10 mouse cellular contexts compared by ENCODE assay signal in the genomic region with DNA sequence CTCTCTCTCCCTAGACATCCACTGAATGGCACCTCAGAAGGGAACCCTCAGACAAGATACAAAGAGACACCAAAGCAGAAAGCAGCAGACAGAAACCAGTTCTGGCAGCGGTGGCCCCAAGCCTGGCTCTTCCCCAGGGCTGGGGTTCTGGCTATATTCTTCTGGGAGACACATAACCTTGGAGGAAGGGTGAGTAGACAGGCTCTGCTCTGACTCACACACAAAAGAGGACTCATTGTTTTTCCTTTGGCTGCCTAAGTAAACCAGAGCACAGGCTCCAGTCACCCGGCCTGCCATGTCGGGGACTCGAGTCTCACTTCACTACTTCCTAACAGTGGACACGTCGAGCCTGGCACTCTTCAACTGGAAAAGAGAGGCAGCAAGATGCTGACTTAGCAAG. TPM values are rescaled to one million over a fixed set of nuclear protein-coding genes. Genes with fewer than 3 reads are reported as not detected.
A peak's percentile ranks its signal among the peaks of the same experiment; 100 is the strongest.
DNase-seq lines count a peak whose midpoint lies in the region; ATAC-seq lines count a peak whose summit lies in the region.
"Had no signal": no experiment of that assay in that cellular context is flagged by ENCODE, and none has a peak within 500 bp of the region (broad histone marks: within the 10 kb centered on the region; RNA-seq: fewer than 3 reads in every experiment).

No protein-coding gene starts in this region.

- H3K9me3 ChIP-seq in lung, embryonic 15.5 days: no peaks in the 10 kb centered on the region
- H3K9me3 ChIP-seq in hindbrain, embryonic 16.5 days (ENCODE audit: control insufficient read depth, low read length): no peaks in the 10 kb centered on the region
- H3K9me3 ChIP-seq: limb, embryonic 12.5 days; neural tube, embryonic 12.5 days had no signal

- H3K27ac ChIP-seq in lung, embryonic 15.5 days: peak overlapping the region; percentile 69
- peak overlapping the region; percentile 8; the same call in 1 of the 2 replicates for H3K27ac ChIP-seq in hindbrain, embryonic 16.5 days (ENCODE audit: low read depth, low read length)
- H3K27ac ChIP-seq: limb, embryonic 12.5 days; neural tube, embryonic 12.5 days had no signal

- ATAC-seq in lung, embryonic 15.5 days (ENCODE audit: borderline replicate concordance, extremely low read depth, low FRiP score, low TSS enrichment): no peak
- no peak for ATAC-seq in hindbrain, embryonic 16.5 days

- H3K4me3 ChIP-seq in lung, embryonic 15.5 days: no peak overlapping the region
- no peak overlapping the region for H3K4me3 ChIP-seq in hindbrain, embryonic 16.5 days (ENCODE audit: low read length)
- H3K4me3 ChIP-seq: limb, embryonic 12.5 days; neural tube, embryonic 12.5 days had no signal

- 29% methylated on average over 6 of the region's 6 CpGs for WGBS in lung, embryonic 15.5 days
- WGBS in hindbrain, embryonic 16.5 days: 48% methylated on average over 6 of the region's 6 CpGs

- no peak overlapping the region for H3K9ac ChIP-seq in lung, embryonic 15.5 days
- H3K9ac ChIP-seq in hindbrain, embryonic 16.5 days (ENCODE audit: low read depth, low read length): no peak overlapping the region
- H3K9ac ChIP-seq: limb, embryonic 12.5 days; neural tube, embryonic 12.5 days had no signal

- DNase-seq in lung, postnatal 4 days: no peak
- DNase-seq in adrenal gland, adult 18-20 months (ENCODE audit: low spot score in 2 of 2): peak; percentile 42 to 45
- DNase-seq in gastrocnemius, postnatal 10 days: peak; percentile 31
- DNase-seq in spleen, postnatal 36 days (ENCODE audit: low spot score in 2 of 2): no peak
- no peak for DNase-seq in urinary bladder, postnatal 4 days (ENCODE audit: low spot score in 2 of 2)
- no peak for DNase-seq in thymus, postnatal 10 days (ENCODE audit: low spot score in 2 of 2)

- peaks cover 6% of the 10 kb centered on the region; the same call in 1 of the 2 replicates for H3K4me1 ChIP-seq in lung, embryonic 15.5 days
- peaks cover 5% of the 10 kb centered on the region for H3K4me1 ChIP-seq in hindbrain, embryonic 16.5 days (ENCODE audit: control insufficient read depth, insufficient read depth, low read depth, low read length)

- H3K36me3 ChIP-seq in lung, embryonic 15.5 days: no peaks in the 10 kb centered on the region
- no peaks in the 10 kb centered on the region for H3K36me3 ChIP-seq in hindbrain, embryonic 16.5 days (ENCODE audit: control insufficient read depth, insufficient read depth, low read length)
- H3K36me3 ChIP-seq: limb, embryonic 12.5 days; neural tube, embryonic 12.5 days had no signal

- H3K4me2 ChIP-seq in lung, embryonic 15.5 days: no peak overlapping the region
- no peak overlapping the region for H3K4me2 ChIP-seq in hindbrain, embryonic 16.5 days (ENCODE audit: low read length)
- H3K4me2 ChIP-seq: limb, embryonic 12.5 days; neural tube, embryonic 12.5 days had no signal

- H3K27me3 ChIP-seq in lung, embryonic 15.5 days: no peaks in the 10 kb centered on the region
- no peaks in the 10 kb centered on the region for H3K27me3 ChIP-seq in hindbrain, embryonic 16.5 days (replicated peaks; ENCODE audit: control insufficient read depth, insufficient read depth, low read length)
- H3K27me3 ChIP-seq: limb, embryonic 12.5 days; neural tube, embryonic 12.5 days had no signal

RNA-seq across cellular contexts. Expression of a gene that starts 55.8 kb away (rescaled TPM):
- 11.1 and 11.8 TPM in 2 replicates for polyA plus RNA-seq in lung, embryonic 15.5 days (2015; fragmentation: Nextera tagmentation; extraction: Ambion mirVana)
- total RNA-seq in adrenal gland, adult 18-20 months (2021): 10 to 100 TPM; 41.9 to 45.7 TPM
- total RNA-seq in gastrocnemius, postnatal 10 days (2021): 10 to 100 TPM in 1 of 2 experiments, 1 to 10 TPM in 1; 9.4 to 11.4 TPM
- 21.2 and 21.7 TPM in 2 replicates for polyA plus RNA-seq in hindbrain, embryonic 16.5 days (2015; fragmentation: Nextera tagmentation; extraction: Ambion mirVana)

Comparison
In these comparisons a context has a peak if more than half of its experiments do, and no peak if none do; other contexts are left out.
1. DNase-seq: peak in adrenal gland, adult 18-20 months (2 of 2) and gastrocnemius, postnatal 10 days (single experiment); none in lung, postnatal 4 days (0 of 2), spleen, postnatal 36 days (0 of 2), urinary bladder, postnatal 4 days (0 of 2) and thymus, postnatal 10 days (0 of 2).